Mouse (Mus musculus) forebrain, embryonic 10.5 days (tissue): ENCODE measurements around the gene Eml1. TPM values are rescaled to one million over a fixed set of nuclear protein-coding genes. Genes with fewer than 3 reads are reported as not detected.
"Not testable (repeated sequence)": the region's sequence is repeated elsewhere in the genome, so short reads cannot be mapped to it uniquely, and the experiment has no call there.

Experiments
- DNase-seq: peaks from one replicate; pipeline ENCODE4 v3.0.0-alpha.2; 2017; ENCODE audit warnings: low spot score; ENCODE audit errors: extremely low spot score
- H3K27ac ChIP-seq: fragments of 300-500 bp; sonication (generic); 2 replicates; pipeline ENCODE4 v1.5.1; 2016; ENCODE audit warnings: mild to moderate bottlenecking
- H3K27me3 ChIP-seq: fragments of 300-500 bp; sonication (generic); 2 replicates; pipeline ENCODE4 v1.6.1; 2016; ENCODE audit warnings: mild to moderate bottlenecking; ENCODE audit not compliant: poor library complexity, severe bottlenecking
- H3K36me3 ChIP-seq: fragments of 300-500 bp; sonication (generic); replicated peaks from 2 replicates; pipeline ENCODE4 v1.6.1; 2016; ENCODE audit warnings: mild to moderate bottlenecking, moderate library complexity
- H3K4me1 ChIP-seq: fragments of 300-500 bp; sonication (generic); 2 replicates; pipeline ENCODE4 v1.6.1; 2016
- H3K4me3 ChIP-seq: fragments of 300-500 bp; sonication (generic); 2 replicates; pipeline ENCODE4 v1.5.1; 2016; ENCODE audit warnings: mild to moderate bottlenecking, moderate library complexity
- H3K9me3 ChIP-seq: fragments of 300-500 bp; sonication (generic); 2 replicates; pipeline ENCODE4 v1.6.1; 2016; ENCODE audit warnings: mild to moderate bottlenecking, moderate library complexity
- WGBS: fragments of 180-500 bp; shearing (Covaris S2); methylation state at CpG from one replicate; pipeline ENCODE4 v1.1.7; 2016; 5-methylcytosine and 5-hydroxymethylcytosine counted together
- polyA plus RNA-seq: library from polyadenylated mRNA; unstranded; fragments of >200 nt; fragmentation: Nextera tagmentation; extraction: Ambion mirVana; gene quantifications from 2 replicates; pipeline ENCODE4 v1.2.1, GENCODE M21; 2016

Eml1 gene
- polyA plus RNA-seq, 1 experiment from 2014 or later, result 95.1 TPM

GRCm38 (mm10) chr12:108495455-108496235, 124.9 kb downstream of the Eml1 start:
- Histone ChIP-seq H3K36me3 (peaks cover 14% of the 10 kb centered on the region), H3K4me1 (peaks cover 34% of the 10 kb centered on the region), H3K27me3 (no peaks in the 10 kb centered on the region), H3K27ac (peak overlapping the region; percentile 65), H3K9me3 (no peaks in the 10 kb centered on the region), H3K4me3 (no peak overlapping the region)
- 81% methylated on average over 8 of the region's 8 CpGs for WGBS
- no peak for DNase-seq

- Histone ChIP-seq H3K9me3 (no peaks in the 10 kb centered on the region), H3K27me3 (no peaks in the 10 kb centered on the region), H3K27ac (no peak overlapping the region), H3K36me3 (peaks cover 34% of the 10 kb centered on the region), H3K4me1 (peaks cover 12% of the 10 kb centered on the region; the same call in 1 of the 2 replicates), H3K4me3 (no peak overlapping the region)
- WGBS, result 77% methylated on average over 10 of the region's 10 CpGs
- no peak for DNase-seq
Observed at GRCm38 (mm10) chr12:108503064-108503463, 132.3 kb downstream of the Eml1 start.

DNA sequence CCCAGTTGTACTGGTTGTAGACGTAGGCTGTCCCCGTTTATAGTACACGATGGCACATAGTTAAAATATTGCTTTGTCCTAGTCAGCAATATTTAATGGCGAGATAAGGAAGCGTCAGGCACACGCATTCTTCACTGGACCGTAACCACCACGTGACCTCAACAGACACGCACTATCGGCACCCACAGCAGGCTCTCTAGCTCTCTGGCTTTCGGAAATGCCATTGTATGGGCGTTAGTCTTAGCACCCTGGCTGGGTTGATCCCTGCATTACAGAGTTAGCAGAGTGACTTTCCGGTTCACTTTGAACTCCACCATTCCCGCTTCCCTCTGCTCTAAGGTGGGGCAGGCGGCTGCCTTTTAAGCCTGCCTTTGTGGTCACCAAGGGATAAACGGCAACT, 132.8 kb downstream of the Eml1 start:
- Histone ChIP-seq H3K4me3 (no peak overlapping the region), H3K4me1 (peaks cover 12% of the 10 kb centered on the region; the same call in 1 of the 2 replicates), H3K36me3 (peaks cover 33% of the 10 kb centered on the region), H3K27me3 (no peaks in the 10 kb centered on the region), H3K9me3 (no peaks in the 10 kb centered on the region), H3K27ac (no peak overlapping the region)
- no peak for DNase-seq
- WGBS, result 79% methylated on average over 16 of the region's 16 CpGs

- Histone ChIP-seq H3K36me3 (peaks cover 33% of the 10 kb centered on the region), H3K27ac (no peak overlapping the region), H3K4me3 (no peak overlapping the region), H3K9me3 (no peaks in the 10 kb centered on the region), H3K27me3 (no peaks in the 10 kb centered on the region), H3K4me1 (peaks cover 12% of the 10 kb centered on the region; the same call in 1 of the 2 replicates)
- WGBS, result 73% methylated on average over 2 of the region's 2 CpGs
- no peak for DNase-seq
Observed at GRCm38 (mm10) chr12:108505846-108506245, 135.1 kb downstream of the Eml1 start.

DNA sequence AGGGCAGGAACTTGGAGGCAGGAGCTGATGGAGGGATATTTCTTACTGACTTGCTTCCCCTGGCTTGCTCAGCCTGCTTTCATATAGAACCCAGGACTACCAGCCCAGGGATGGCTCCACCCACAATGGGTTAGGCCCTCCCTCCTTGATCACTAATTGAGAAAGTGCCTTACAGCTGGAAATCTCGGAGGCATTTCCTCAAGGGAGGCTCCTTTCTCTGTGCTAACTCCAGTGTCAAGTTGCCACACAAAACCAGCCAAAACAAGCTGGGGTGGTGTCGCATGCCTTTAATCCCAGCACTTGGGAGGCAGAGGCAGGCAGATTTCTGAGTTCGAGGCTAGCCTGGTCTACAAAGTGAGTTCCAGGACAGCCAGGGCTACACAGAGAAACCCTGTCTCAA, 136.3 kb downstream of the Eml1 start:
- Histone ChIP-seq H3K36me3 (peaks cover 38% of the 10 kb centered on the region), H3K4me1 (peaks cover 12% of the 10 kb centered on the region; the same call in 1 of the 2 replicates)
- not testable (repeated sequence) for H3K27ac ChIP-seq, H3K9me3 ChIP-seq, H3K27me3 ChIP-seq, H3K4me3 ChIP-seq, DNase-seq
- WGBS, result 84% methylated on average over 3 of the region's 3 CpGs

DNA sequence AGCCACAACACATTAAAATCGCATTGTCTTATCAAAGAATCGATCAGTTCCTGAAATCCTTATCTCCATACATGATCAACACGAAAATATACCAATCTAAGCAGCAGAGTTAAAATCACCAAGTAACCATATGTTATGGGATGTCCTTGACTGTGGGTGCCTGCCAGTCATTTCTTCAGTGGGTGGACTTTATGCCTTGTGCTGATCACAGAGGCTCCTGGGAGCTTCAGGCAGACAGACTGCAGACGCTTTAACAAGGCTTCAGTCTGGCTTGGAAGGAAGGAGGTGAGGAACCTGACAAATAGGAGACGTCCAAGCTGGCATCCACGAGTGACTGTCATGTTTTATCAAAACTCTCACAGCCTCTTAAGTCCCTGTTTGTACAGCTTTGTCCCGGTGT, 139.8 kb downstream of the Eml1 start:
- Histone ChIP-seq H3K4me3 (no peak overlapping the region), H3K27me3 (no peaks in the 10 kb centered on the region), H3K27ac (no peak overlapping the region), H3K4me1 (no peaks in the 10 kb centered on the region), H3K36me3 (peaks cover 51% of the 10 kb centered on the region), H3K9me3 (no peaks in the 10 kb centered on the region)
- WGBS, result 78% methylated on average over 7 of the region's 7 CpGs
- no peak for DNase-seq

- WGBS, result 16% methylated on average over 3 of the region's 3 CpGs
- no peak overlapping the region for H3K27ac ChIP-seq
- no peaks in the 10 kb centered on the region for H3K9me3 ChIP-seq
- H3K4me3 ChIP-seq, result no peak overlapping the region
- H3K4me1 ChIP-seq, result no peaks in the 10 kb centered on the region
- no peaks in the 10 kb centered on the region for H3K27me3 ChIP-seq
- peaks cover 55% of the 10 kb centered on the region for H3K36me3 ChIP-seq
- no peak for DNase-seq
Observed at GRCm38 (mm10) chr12:108511009-108511408, 140.3 kb downstream of the Eml1 start.

DNA sequence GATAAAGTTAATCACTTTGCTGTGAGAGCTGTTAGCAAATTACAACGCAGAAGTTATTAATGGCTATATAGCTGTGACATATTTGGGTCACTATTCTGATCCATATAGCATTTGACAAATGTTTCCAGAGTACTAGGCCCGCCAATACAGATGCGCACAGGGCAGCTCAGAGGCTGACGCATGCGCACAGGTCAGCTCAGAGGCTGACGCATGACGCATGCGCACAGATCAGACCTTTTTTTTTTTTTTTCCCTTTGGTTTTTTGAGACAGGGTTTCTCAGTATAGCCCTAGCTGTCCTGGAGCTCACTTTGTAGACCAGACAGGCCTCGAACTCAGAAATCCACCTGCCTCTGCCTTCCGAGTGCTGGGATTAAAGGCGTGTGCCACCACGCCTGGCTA, 144.7 kb downstream of the Eml1 start:
- H3K27ac ChIP-seq, result no peak overlapping the region
- H3K9me3 ChIP-seq, result no peaks in the 10 kb centered on the region
- 95% methylated on average over 12 of the region's 12 CpGs for WGBS
- no peaks in the 10 kb centered on the region for H3K27me3 ChIP-seq
- no peak for DNase-seq
- H3K36me3 ChIP-seq, result peaks cover 89% of the 10 kb centered on the region
- no peak overlapping the region for H3K4me3 ChIP-seq
- H3K4me1 ChIP-seq, result no peaks in the 10 kb centered on the region

DNA sequence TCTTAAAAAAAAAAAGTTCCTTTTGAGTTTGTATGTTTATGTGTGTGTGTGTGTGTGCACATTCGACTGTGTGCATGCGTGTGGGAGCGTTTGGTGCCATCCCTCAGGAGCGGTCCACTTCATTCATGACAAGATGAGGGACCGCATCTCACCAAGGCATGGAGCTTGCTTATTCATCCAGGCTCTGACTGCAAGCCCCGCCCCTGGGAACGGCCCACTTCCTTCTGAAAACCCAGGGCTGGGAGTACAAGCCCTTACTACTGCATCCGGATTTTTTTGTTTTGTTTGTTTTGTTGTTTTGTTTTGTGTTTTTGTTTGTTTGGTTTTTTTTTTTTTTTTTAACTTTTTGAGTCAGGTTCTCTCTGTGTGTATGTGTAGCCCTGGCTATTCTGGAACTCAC, 148.6 kb downstream of the Eml1 start:
- 71% methylated on average over 8 of the region's 8 CpGs for WGBS
- H3K27me3 ChIP-seq, result no peaks in the 10 kb centered on the region
- no peak overlapping the region for H3K4me3 ChIP-seq
- H3K27ac ChIP-seq, result no peak overlapping the region
- peaks cover 99% of the 10 kb centered on the region for H3K36me3 ChIP-seq
- H3K4me1 ChIP-seq, result no peaks in the 10 kb centered on the region
- DNase-seq, result no peak
- H3K9me3 ChIP-seq, result peaks cover 15% of the 10 kb centered on the region; the same call in 1 of the 2 replicates

- Histone ChIP-seq H3K9me3 (no peaks in the 10 kb centered on the region), H3K27ac (no peak overlapping the region), H3K4me1 (no peaks in the 10 kb centered on the region), H3K4me3 (no peak overlapping the region), H3K27me3 (no peaks in the 10 kb centered on the region), H3K36me3 (peaks cover 85% of the 10 kb centered on the region)
- DNase-seq, result peak; percentile 69
- 62% methylated on average over 8 of the region's 8 CpGs for WGBS
Observed at GRCm38 (mm10) chr12:108529214-108529613, 158.5 kb downstream of the Eml1 start.

GRCm38 (mm10) chr12:108534484-108534883, 163.7 kb downstream of the Eml1 start:
- Histone ChIP-seq H3K27me3 (no peaks in the 10 kb centered on the region), H3K9me3 (no peaks in the 10 kb centered on the region), H3K36me3 (peaks cover 94% of the 10 kb centered on the region), H3K4me1 (no peaks in the 10 kb centered on the region), H3K4me3 (no peak overlapping the region), H3K27ac (no peak overlapping the region)
- DNase-seq, result no peak
- 90% methylated on average over 11 of the region's 11 CpGs for WGBS

DNA sequence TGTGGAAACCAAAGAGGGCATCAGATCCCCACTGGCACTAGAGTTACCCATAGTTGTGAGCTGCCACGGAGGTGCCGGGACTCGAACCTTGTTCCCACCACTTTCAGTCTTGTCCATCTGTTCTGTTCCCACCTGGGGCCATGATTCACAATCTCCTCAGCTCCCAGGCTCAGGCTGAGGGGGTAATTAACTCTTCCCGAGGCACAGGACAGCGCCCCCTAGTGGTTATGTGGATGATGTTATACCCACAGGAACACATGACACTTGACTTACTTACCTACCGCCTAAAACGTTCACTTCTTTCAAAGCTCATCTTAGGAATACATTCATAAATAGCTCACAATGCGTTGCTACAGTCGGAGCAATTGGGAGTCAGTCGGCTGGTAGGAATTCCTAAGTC, 165.7 kb downstream of the Eml1 start:
- H3K27me3 ChIP-seq, result no peaks in the 10 kb centered on the region
- DNase-seq, result no peak
- no peak overlapping the region for H3K4me3 ChIP-seq
- WGBS, result 74% methylated on average over 10 of the region's 10 CpGs
- peaks cover 81% of the 10 kb centered on the region for H3K36me3 ChIP-seq
- H3K9me3 ChIP-seq, result no peaks in the 10 kb centered on the region
- 0 out of 2 replicates have a peak, but pooled peaks cover 2% of the 10 kb centered on the region for H3K4me1 ChIP-seq
- no peak overlapping the region for H3K27ac ChIP-seq

GRCm38 (mm10) chr12:108541088-108541487, 170.3 kb downstream of the Eml1 start:
- WGBS, result 32% methylated on average over 6 of the region's 6 CpGs
- H3K27ac ChIP-seq, result no peak overlapping the region
- H3K27me3 ChIP-seq, result no peaks in the 10 kb centered on the region
- H3K4me3 ChIP-seq, result no peak overlapping the region
- DNase-seq, result no peak
- H3K9me3 ChIP-seq, result no peaks in the 10 kb centered on the region
- peaks cover 19% of the 10 kb centered on the region for H3K4me1 ChIP-seq
- peaks cover 40% of the 10 kb centered on the region for H3K36me3 ChIP-seq
